Mouse (Mus musculus) C2C12 (cell line): ENCODE results near the gene Hsf4.

Source experiments
- CEBPB ChIP-seq: IDR thresholded peaks from one replicate; pipeline ENCODE4 v1.6.1; 2011; ENCODE audit warnings: low read depth, mild to moderate bottlenecking, control low read depth, moderate library complexity
- CTCF ChIP-seq: IDR thresholded peaks from one replicate; pipeline ENCODE4 v1.5.1; 2011; ENCODE audit not compliant: control insufficient read depth, insufficient read depth, insufficient read length
- FOSL1 ChIP-seq: IDR thresholded peaks from one replicate; pipeline ENCODE4 v1.8.0; 2011; ENCODE audit warnings: mild to moderate bottlenecking, low read length; ENCODE audit not compliant: poor library complexity, insufficient read depth, severe bottlenecking
- MAX ChIP-seq: IDR thresholded peaks from one replicate; pipeline ENCODE4 v1.6.1; 2011; ENCODE audit warnings: mild to moderate bottlenecking, control low read depth
- MYOD1 ChIP-seq: IDR thresholded peaks from one replicate; pipeline ENCODE4 v1.6.1; 2011; ENCODE audit warnings: low read depth; ENCODE audit not compliant: control insufficient read depth, insufficient read length
- MYOG ChIP-seq: IDR thresholded peaks from one replicate; pipeline ENCODE4 v1.6.1; 2011; ENCODE audit not compliant: control insufficient read depth, insufficient read length; ENCODE audit errors: extremely low read depth
- USF1 ChIP-seq: IDR thresholded peaks from one replicate; pipeline ENCODE4 v1.6.1; 2011; ENCODE audit warnings: low read depth, mild to moderate bottlenecking, control low read depth, moderate library complexity

- TF ChIP-seq CTCF = peak; percentile 89
- TF ChIP-seq USF1 = no peak
- no peak for TF ChIP-seq CEBPB
- TF ChIP-seq MYOG = no peak
- peak; percentile 72 for TF ChIP-seq MAX
- TF ChIP-seq MYOD1 = no peak
- TF ChIP-seq FOSL1 = no peak
Observed at GRCm38 (mm10) chr8:105290554-105291314, 21.1 kb downstream of the Hsf4 start.
